19 mouse cellular contexts compared by ENCODE assay signal in genomic region chr8:122855123-122855522, GRCm38 (mm10). TPM values are rescaled to one million over a fixed set of nuclear protein-coding genes. Genes with fewer than 3 reads are reported as not detected.
DNase-seq lines count a peak whose midpoint lies in the region; ATAC-seq and TF ChIP-seq lines count a peak whose summit lies in the region.
"Had no signal": no experiment of that assay in that cellular context is flagged by ENCODE, and none has a peak within 500 bp of the region (broad histone marks: within the 10 kb centered on the region; RNA-seq: fewer than 3 reads in every experiment).

No protein-coding gene starts in this region.

- TF ChIP-seq POLR2A in cerebellum, adult 2 months (IDR thresholded peaks at IDR 0.05; ENCODE audit: borderline replicate concordance, insufficient read depth, low read length) = no peak
- TF ChIP-seq POLR2A in liver, adult 2 months (IDR thresholded peaks at IDR 0.05; ENCODE audit: extremely low read depth, insufficient read depth, low read length) = no peak

- DNase-seq in cerebellum, adult 2 months = no peak
- no peak for DNase-seq in cerebellum, adult 18-20 months
- peak; percentile 98 for DNase-seq in liver, adult 2 months (ENCODE audit: extremely low read depth, low read depth, low spot score)
- DNase-seq: adrenal gland, adult 2 months; adrenal gland, adult 8-10 months; adrenal gland, postnatal 10 days; adrenal gland, postnatal 14 days; adrenal gland, postnatal 25 days; adrenal gland, postnatal 36 days; B cell, adult 2 months; cerebellum, adult 11 months; cerebellum, adult 11-12 months; cerebellum, adult 8-10 months had no signal

- no peaks in the 10 kb centered on the region for H3K79me2 ChIP-seq in liver, adult 2 months (ENCODE audit: control insufficient read depth, insufficient read depth, low read length)

- H3K9ac ChIP-seq in liver, adult 2 months (ENCODE audit: low read depth, low read length) = no peak overlapping the region
- H3K9ac ChIP-seq in liver, embryonic 12.5 days = no peak overlapping the region

- no peaks in the 10 kb centered on the region for H3K9me3 ChIP-seq in liver, embryonic 12.5 days (replicated peaks)
- H3K9me3 ChIP-seq: G1E had no signal

- WGBS in cerebellum, adult 2 months = 41% methylated on average over 4 of the region's 4 CpGs
- 22% methylated on average over 4 of the region's 4 CpGs for WGBS in liver, adult 2 months
- 69% methylated on average over 4 of the region's 4 CpGs for WGBS in liver, embryonic 12.5 days (ENCODE audit: insufficient replicate concordance)

- peak overlapping the region; percentile 95 for H3K27ac ChIP-seq in cerebellum, adult 2 months (ENCODE audit: insufficient read depth, low read length)
- H3K27ac ChIP-seq in liver, adult 2 months (replicated peaks; ENCODE audit: insufficient read depth, low read depth, low read length) = peak overlapping the region; percentile 37
- H3K27ac ChIP-seq in liver, embryonic 12.5 days = no peak overlapping the region

- no peak overlapping the region for H3K4me3 ChIP-seq in cerebellum, adult 2 months (replicated peaks; ENCODE audit: insufficient read depth, low read depth, low read length)
- no peak overlapping the region for H3K4me3 ChIP-seq in liver, adult 2 months (ENCODE audit: insufficient read depth, low read depth, low read length)
- no peak overlapping the region for H3K4me3 ChIP-seq in liver, embryonic 12.5 days

- H3K36me3 ChIP-seq in liver, adult 2 months (ENCODE audit: control insufficient read depth, insufficient read depth, low read length) = no peaks in the 10 kb centered on the region
- no peaks in the 10 kb centered on the region for H3K36me3 ChIP-seq in liver, embryonic 12.5 days
- H3K36me3 ChIP-seq: G1E had no signal

- no peak overlapping the region for H3K4me2 ChIP-seq in liver, embryonic 12.5 days

- peaks cover 66% of the 10 kb centered on the region for H3K4me1 ChIP-seq in cerebellum, adult 2 months (ENCODE audit: control insufficient read depth, insufficient read depth, low read length)
- peaks cover 21% of the 10 kb centered on the region for H3K4me1 ChIP-seq in liver, adult 2 months (ENCODE audit: control insufficient read depth, insufficient read depth, low read length)
- peaks cover 6% of the 10 kb centered on the region for H3K4me1 ChIP-seq in liver, embryonic 12.5 days

- no peak for TF ChIP-seq CTCF in cerebellum, adult 2 months (IDR thresholded peaks at IDR 0.05; ENCODE audit: borderline replicate concordance, insufficient read depth, low read depth, low read length)
- no peak for TF ChIP-seq CTCF in liver, adult 2 months (IDR thresholded peaks at IDR 0.05; ENCODE audit: low read depth, low read length)

- H3K27me3 ChIP-seq in cerebellum, adult 2 months (ENCODE audit: control insufficient read depth, insufficient read depth, low read length) = no peaks in the 10 kb centered on the region
- H3K27me3 ChIP-seq in liver, adult 2 months (ENCODE audit: control insufficient read depth, insufficient read depth, low read length) = no peaks in the 10 kb centered on the region
- peaks cover 82% of the 10 kb centered on the region for H3K27me3 ChIP-seq in liver, embryonic 12.5 days (replicated peaks)

- no peak for ATAC-seq in liver, embryonic 12.5 days
- ATAC-seq: activated CD4-positive, CD25-positive, alpha-beta regulatory T cell, adult 4 months; CD4-positive, CD25-positive, alpha-beta regulatory T cell, adult 4 months; Patski had no signal

RNA-seq across cellular contexts. Expression of gene Cdh15, which starts 7.4 kb away (rescaled TPM):
- 26.5 and 34.3 TPM in 2 replicates for polyA plus RNA-seq in cerebellum, adult 2 months (2012; rRNA removed)
- total RNA-seq in liver, adult 2 months (2014; rRNA removed) = 0.07 TPM in 1 of 2 replicates, not detected in the other
- 0.06 and 0.11 TPM in 2 replicates for polyA plus RNA-seq in liver, adult 2 months (2012; rRNA removed)
- polyA plus RNA-seq in liver, embryonic 12.5 days (2016; fragmentation: Nextera tagmentation; extraction: Ambion mirVana) = 0.17 and 0.66 TPM in 2 replicates
- total RNA-seq: CH12.LX, G1E had no signal
- polyA plus RNA-seq: G1E had no signal

Comparison
In these comparisons a context has a peak if more than half of its experiments do, and no peak if none do; other contexts are left out.
1. RNA of gene Cdh15, which starts 7.4 kb away (polyA plus RNA-seq): 26.5 to 34.3 TPM in cerebellum, adult 2 months; 0.17 to 0.66 TPM in liver, embryonic 12.5 days and 0.06 to 0.11 TPM in liver, adult 2 months; every median in the first group is over 10 times any median in the second.